Mouse (Mus musculus) urinary bladder, postnatal 10 days (tissue): ENCODE results near the gene Lrrc4b.

ENCODE experiments used
- DNase-seq: peaks from one replicate; pipeline ENCODE4 v3.0.0; 2022; ENCODE audit warnings: low spot score

Lrrc4b gene

GRCm38 (mm10) chr7:44487936-44488335, 59.1 kb downstream of the Lrrc4b start:
- no peak for DNase-seq

DNA sequence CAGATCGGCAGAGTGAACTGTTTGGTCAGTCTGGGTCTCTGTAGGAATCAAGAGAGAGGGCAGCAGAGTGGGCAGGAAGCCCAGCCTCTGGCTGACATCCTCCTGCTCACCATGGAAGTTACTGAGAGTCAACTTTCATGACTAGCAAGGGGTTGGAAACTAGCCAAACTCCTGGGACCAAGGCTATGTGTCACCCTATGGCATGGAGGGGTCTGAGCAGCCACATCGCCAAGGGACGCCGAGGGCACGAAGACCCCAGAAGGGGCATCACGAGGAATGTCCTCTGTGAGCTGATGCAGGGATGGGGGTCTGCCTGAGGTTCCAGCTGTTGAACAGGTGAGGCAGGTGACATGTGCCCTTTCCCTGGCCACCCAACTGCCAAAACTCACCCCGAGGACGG, 59.7 kb downstream of the Lrrc4b start:
- DNase-seq: peak; percentile 8

GRCm38 (mm10) chr7:44490281-44490680, 61.5 kb downstream of the Lrrc4b start:
- no peak for DNase-seq

DNA sequence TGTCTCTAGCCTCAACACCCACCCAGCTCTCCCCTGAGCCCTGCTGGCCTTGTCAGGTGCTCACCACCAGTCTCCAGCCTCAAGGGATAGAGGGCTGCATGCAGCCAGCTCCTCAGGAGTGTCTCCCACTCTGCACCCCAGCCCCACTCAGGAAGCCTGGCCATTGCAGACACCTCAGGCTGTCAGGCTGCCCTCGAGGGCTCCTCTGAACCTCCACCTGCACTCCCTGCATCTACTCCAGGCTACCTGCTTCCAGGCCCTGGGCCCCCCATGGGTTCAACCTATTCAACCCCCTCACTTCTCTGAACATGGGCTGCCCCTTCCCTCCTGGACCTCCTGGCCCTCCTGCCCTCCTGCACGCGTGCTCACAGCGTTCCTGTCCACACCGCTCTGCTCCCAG, 62.6 kb downstream of the Lrrc4b start:
- peak; percentile 8 for DNase-seq

DNA sequence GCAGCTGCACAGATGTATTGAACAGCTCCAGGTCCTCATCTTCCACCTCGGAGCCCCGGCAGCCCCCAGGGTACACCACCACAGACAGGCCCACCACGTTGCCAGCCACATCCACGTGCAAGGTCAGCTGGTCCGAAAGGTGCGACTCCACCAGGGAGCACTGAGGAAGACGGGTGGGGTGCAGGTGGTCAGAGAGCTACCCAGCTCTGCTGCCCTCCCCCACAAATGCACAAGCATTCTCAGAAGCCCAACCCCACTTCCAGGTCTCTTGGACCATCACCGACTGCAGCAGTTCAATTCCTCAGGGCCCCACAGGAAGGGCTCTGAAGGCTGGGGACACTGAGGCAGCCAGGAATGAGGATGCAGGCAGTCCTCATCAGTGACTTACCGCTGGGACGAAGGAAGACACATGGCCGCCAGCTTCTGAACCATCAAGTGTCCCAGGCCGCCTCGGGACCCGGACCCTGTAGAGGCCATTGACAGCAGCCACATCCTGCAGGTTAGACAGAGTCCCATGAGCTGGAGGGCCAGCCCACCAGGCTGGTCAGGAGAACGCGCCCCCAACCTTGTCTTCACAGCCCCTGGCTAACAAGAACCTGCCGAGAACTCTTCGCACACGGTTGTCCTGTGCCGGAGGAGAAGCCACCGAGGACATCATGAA, 63.5 kb downstream of the Lrrc4b start:
- DNase-seq: peak; percentile 9

DNA sequence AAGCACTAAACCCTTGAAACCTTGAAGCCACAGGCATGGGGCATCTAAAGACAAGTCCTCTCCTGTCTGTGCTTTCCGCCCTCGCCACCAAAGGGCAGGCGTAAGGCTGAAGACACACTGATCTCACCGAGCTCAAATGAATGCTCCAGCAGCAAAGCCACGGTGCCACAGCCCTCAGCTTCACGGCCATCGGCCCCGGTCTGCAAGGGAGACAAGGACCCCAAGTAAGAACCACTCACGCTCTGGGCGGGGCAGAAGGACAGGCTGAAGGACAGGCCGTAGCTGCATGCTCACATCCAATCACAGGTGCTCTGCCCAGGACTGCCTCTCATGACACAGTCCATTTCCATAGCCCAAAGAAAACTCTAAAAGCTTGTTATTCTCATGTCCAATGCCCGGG, 65.9 kb downstream of the Lrrc4b start:
- peak; percentile 9 for DNase-seq

GRCm38 (mm10) chr7:44495086-44495485, 66.3 kb downstream of the Lrrc4b start:
- DNase-seq: no peak

GRCm38 (mm10) chr7:44495992-44496770, 67.4 kb downstream of the Lrrc4b start, which contains the start of the genes Emc10 and Fam71e1:
Gene Emc10 (minus strand): TSS chr7:44496529.
Gene Fam71e1 (plus strand): TSS chr7:44496581.
- DNase-seq: peak; percentile 86

GRCm38 (mm10) chr7:44496771-44497109, 67.9 kb downstream of the Lrrc4b start:
- no peak for DNase-seq

DNA sequence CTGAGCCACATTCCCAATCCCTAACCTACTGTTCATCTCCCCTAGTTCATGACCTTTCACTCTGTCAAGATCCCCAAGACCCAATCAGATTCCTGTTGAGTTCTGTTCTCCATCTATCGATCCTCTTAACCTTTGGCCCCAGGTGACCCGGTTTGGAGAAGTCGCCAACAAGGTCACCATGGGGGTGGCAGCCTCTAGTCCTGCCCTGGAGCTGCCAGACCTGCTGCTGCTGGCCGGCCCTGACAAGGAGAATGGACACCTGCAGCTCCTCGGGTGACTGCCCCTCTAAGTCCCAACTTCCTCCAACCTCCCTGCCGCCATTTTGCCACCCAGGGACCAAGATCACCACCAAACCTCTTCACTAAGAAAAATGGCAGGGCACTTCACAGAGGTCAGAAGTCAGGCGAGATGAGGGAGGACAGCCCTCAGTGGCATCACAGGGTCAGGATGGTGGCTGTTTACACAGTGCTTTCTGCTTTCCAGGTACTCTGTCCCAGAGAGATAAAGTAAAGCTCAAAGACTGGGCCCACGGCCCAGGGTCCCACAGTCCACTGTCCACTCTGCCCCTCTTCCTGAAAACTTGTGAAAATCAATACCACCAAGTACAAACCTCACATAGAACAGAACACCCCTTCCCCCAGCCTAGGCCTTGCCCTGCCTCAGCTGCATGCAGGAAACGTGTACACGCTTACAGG, 68.7 kb downstream of the Lrrc4b start:
- DNase-seq: no peak

GRCm38 (mm10) chr7:44498922-44499321, 70.1 kb downstream of the Lrrc4b start:
- no peak for DNase-seq

GRCm38 (mm10) chr7:44500046-44500445, 71.2 kb downstream of the Lrrc4b start:
- DNase-seq: no peak

GRCm38 (mm10) chr7:44501563-44502115, 72.8 kb downstream of the Lrrc4b start:
- no peak for DNase-seq

DNA sequence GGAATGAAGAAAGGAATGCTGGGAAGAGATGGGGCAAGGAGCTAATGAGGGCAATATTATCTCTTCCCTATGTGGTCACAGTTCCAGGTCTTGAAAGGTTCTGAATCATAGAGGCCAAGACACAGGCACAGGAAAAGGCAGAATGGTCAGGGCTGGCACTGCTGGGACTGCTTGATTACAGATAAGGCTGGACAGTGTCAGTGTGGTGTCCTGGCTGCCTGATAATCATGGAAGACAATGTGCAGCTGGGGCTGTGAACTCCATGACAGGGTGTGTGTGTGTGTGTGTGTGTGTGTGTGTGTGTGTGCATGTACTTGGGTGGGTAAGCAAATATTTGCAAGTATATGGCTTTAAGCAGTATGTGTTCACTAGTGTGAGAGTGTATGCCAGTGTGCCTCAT, 78.7 kb downstream of the Lrrc4b start:
- DNase-seq: no peak
